Mouse (Mus musculus) spleen, embryonic (tissue): ENCODE measurements at regions not wholly inside any gene's neighbourhood (a gene's known extent, or its start where the extent isn't known, plus 50 kb on each side); places are given as distances from the start of the nearest gene placed in this dataset.

ENCODE experiments used
- CTCF ChIA-PET: fragments of 350-600 bp; sonication (Branson Sonifier 250); formaldehyde crosslinking; loops from one replicate; lab custom pipeline; 2022; lab: Charles Lee

DNA sequence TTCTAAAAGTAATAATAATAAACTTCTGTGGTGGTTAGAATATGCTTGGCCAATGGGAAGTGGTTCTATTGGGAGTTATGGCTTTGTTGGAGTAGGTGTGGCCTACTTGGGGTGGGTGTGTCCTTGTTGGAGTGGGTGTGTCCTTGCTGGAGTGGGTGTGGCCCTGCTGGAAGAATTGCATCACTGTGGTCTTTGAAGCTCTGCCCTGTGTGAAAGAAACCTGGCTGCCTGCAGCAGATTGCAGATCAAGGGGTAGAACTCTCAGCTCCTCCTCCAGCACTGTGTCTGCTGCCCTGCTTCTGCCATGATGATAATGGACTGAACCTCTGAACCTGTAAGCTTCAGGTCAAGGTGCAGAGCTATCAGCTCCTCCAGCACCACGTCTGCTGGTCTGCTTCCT is 118.1 kb downstream of the Ets2 start:
- CTCF ChIA-PET, result interaction anchor here (1.0 kb wide), 1 partner anchor 92 kb away, joined by 21 read pairs; no protein-coding TSS in a partner anchor

DNA sequence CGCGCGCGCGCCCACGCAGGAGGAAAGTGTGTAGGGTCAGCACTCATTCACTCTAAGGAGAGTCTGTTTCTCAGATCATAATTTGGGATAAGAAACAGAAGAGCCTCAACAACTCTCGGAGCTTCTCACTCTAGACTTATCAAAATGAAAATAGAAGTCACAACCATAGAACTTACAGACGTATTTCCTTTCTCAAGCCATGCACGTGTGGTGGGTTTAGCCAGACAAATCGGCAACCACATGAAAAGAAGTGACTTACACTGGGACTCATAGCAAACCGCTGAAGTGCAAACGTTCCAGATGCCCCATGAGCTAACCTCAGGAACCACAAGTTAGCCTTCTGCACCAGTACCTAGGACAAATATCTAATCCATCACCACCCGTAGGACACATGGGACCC is 114.1 kb downstream of the Ets2 start:
- CTCF ChIA-PET, result interaction anchor here (1.1 kb wide), 1 partner anchor 87 kb away, joined by 13 read pairs; no protein-coding TSS in a partner anchor

DNA sequence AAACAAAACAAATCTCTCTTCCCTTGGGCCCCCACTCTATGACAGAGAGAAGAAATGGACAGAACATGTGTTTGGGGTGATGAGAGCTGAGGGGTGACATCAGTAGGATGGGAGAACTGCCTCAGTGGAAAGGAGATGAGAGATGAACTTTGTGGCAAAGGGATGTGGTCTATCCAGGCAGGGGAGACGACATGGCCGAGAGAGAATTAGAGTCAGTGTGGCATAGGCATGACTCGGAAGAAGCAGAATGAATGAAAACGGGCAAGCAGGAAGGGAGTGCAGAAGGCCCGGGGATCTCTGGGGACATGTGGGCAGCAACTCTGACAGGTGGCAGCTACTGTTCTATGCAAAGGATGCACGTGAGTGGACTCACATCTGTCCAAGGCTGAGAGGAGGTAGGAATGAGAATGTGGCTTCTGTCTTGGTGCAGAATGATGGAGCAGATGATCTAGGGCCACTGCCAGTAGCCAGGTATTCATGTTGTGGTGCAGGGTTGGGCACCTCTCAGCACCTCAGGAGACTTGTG is 113.4 kb downstream of the Ets2 start:
- CTCF ChIA-PET, result no interaction called here

DNA sequence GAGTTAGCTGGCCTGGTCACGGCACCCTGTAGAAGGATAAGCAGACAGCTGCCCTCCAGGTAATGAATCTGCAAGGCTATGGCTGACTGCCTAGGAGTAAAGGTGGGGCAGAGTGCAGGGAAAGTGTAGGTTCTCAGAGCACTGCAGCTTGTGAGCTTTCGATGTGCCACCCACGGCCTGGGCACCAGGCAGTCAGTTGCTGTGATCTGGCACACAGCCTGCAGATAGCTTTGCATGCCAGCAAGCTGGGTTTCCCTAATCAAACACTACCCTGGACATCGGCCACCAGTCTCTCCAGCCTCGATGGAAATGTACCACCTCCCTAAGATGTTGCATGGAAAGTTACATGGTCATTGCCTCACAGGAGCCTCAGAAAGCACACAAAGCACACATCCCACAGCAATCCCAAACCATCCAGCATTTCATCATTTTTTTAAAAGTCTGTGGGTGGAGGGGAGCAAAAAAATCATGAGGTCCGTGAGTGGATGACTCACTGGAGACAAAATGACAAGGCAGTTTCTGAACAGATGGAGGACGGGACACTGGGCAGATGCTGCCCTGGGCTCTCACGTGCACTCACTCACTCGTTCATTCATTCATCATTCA is 112.7 kb downstream of the Ets2 start:
- CTCF ChIA-PET, result no interaction called here

DNA sequence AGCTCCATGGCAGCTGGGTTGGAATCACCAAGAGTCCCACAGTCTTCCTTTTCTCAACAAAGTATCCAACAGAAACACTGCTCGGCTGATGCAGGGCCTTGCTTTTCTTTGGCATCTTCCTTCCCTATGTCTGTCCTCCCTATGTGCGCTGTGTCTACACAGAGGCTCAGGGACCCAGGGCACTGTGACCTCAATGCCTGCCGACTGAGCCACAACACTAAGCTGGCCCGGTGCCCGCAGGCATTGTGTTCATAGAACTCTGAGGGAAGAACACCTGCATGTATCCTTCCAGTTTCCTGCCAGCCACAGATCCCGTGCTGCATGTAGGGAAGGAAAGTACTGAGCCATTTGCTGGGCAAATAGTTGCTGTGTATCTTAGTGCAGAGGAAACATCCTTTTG is 109.2 kb downstream of the Ets2 start:
- CTCF ChIA-PET, result no interaction called here

DNA sequence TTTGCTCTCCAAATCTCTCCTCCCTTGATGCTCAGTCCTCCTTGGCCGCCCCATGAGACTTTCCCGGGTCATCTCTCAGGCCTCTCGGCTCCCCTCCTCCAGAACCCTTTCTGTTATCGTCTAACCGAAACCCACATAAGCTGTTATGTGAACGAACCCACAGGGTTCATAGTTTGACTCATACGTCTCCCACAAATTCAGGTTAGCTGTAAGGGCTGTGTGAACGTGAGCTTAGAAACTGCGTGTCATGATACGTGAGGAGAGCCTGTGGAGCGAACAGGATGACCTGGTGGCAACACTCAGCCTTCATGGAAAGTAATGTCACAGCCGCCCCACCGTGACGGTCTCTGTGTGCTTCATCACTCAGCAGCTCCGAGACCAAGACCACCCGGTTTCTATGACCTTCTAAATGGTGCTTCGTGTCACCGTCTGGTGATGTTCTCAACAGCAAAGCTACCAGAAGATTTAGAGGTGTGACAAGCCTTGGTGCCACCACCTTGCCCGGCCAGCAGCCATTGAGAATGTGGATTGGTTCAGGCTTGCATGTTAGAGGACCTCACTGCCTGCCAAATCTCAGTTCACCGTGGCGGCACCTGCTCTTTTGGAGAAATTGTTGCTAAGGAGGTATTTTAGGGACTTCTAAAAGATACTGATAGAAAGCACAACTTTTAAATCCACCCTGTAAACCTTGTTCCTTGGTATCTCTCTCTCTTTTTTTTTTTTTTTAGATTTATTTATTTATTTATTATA is 107.4 kb downstream of the Ets2 start:
- CTCF ChIA-PET, result no interaction called here

DNA sequence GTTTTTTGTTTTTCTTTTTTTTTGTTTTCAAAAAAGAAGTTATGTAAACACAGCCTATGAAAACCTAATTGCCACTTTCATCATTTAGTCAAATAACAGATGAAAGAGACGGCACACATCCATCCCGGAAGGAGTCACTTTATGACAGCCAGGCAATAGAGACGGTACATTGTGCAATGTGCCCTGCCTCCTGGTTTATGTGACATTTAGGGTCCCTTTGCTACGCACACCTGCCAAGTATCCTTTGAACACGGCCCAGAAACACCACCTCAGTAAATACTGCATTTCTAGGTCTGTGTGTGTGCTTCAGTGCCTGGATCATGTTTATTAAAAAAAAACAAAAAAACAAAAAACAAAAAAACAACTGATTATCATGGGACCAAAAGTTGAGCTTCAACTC is 104.6 kb downstream of the Ets2 start:
- CTCF ChIA-PET, result no interaction called here

DNA sequence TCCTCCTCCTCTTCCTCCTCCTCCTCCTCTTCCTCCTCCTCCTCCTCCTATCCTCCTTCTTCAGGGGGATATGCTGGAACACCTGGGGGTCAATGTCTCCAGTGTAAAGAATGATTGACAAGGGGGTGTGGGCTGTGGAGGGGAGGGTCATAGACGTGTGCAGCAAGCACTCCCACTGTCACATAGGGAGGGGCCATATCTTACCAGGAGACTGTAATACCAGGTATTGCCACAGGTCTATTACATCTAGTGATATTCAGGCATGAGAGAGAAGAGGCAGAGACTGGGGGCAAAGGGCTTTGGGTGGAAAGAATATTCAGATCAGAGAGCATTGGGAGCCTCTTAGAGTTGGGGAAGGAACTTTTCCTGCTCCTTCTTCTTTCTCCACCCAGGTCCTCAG is 102.3 kb downstream of the Ets2 start:
- CTCF ChIA-PET, result no interaction called here

DNA sequence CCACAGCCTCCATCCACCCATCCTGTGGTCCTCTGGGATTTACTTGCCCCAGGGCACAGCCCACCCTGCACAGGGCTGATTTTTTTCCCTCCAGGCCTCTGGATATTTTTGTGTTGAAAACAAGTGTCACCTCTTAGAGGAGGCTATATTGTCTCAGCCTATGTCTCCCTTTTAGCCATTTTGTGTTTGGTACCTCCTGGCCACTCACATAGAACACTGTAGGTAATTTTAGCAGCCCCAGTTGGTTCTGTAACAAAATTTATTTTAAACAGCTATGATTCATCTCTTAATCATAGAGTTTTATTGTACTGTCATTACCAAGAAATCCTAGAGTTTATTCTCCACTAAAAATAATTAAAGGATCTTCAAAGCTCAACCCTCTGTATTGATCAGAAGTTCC is 100.8 kb downstream of the Ets2 start:
- CTCF ChIA-PET, result no interaction called here

DNA sequence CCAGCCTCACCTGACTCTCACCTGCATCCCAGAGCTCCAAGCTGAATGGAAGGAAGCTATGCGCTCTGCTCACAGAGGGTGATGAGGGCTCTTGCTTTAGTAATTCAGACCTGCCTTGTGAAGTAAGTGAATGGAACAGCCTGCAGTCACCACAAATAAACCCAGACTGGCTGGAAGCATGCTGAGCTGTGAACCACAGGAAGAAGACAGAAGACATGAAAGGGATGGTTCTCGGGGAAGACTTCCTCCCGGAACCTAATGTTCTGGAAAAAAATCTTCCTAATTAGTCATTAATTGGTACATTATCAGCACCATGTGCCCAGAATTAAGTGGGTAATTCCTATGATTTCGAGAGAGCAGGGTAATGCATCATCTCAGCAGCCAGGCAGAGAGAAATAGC is 100.3 kb downstream of the Ets2 start:
- CTCF ChIA-PET, result no interaction called here

DNA sequence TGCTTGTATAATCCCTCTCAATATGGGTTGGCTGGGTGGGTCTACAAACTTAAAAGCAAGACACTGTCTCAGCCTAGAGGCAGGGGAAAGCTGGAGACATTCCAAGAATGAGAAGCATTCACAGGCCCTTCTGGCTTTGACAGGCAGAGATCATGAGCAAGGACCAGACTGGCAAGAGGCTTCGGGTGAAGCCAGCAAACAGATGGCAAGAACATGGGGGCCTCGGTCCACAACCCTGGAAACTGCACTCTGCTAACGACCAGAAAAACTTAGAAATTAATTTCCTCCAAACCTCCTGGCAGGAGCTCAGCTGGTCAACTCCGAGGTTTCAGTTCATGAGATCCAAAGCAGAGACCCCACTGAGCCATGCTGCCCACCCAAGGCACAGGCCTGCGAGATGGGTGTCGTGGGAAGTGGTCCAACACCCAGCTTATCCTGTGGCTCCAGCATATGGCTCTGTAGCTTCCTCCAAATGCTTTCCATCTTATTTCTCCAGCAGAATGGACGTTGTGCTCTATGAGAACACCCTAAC is 99.1 kb downstream of the Ets2 start:
- CTCF ChIA-PET, result no interaction called here

DNA sequence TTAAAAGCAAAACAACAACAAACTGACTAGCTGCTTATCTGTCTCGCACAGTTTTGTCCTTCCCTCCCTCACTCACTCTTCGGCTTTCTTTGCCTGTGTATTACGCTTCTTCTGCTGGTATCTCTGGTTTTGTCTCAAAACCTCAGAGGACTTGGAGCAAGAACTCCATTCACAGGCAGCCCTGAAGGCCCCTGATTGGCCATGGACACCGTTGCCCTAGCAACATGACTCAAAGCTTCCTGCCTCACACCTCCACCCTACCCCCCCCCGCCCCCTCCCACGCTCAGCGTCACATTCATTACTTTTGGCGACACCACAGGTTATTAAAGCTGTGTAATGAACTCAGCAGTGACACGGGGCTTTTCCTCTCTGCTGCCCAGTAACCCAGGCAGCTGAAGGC is 96.7 kb downstream of the Ets2 start:
- CTCF ChIA-PET, result interaction anchor here (0.5 kb wide), 1 partner anchor 78 kb away, joined by 3 read pairs; no protein-coding TSS in a partner anchor

DNA sequence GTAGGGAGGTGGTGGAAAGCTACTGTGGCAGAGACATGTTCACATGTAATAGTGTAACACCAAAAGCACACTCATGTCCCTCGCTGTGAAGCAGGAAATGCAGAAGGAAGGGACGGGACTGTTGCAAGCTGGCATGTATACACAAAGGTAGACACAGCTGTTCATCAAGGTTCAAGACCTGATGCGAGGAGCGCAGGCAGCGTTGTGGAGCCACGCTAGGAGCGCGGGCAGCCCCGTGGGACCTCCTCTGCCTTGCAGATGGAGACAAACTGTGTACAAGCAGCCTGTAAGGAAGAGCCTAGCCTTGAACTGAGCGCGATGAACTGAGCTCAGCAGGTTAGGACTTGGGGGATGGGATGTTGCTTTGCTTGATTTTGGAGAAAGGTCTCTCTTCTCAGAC is 96.2 kb downstream of the Ets2 start:
- CTCF ChIA-PET, result no interaction called here

DNA sequence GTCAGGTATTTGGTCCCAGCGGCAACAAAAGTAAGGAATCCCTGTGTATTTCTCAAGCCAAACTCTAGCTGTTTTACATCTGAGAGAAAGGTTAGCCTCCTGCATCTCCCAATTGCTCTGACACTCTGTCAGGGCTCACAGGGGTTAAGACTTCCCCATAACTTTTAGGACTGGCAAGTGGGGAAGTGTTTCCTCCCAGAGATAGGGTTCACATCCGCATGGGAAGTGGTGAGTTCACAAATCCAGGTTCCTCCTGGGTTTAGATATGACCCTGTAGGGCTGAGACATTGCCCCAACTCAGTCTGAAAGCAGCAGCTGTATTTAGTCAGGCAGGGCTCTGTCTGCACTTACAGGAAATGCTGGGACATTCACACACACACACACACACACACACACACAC is 95.3 kb downstream of the Ets2 start:
- CTCF ChIA-PET, result interaction anchor here (0.6 kb wide), 1 partner anchor 126 kb away, joined by 4 read pairs; no protein-coding TSS in a partner anchor

DNA sequence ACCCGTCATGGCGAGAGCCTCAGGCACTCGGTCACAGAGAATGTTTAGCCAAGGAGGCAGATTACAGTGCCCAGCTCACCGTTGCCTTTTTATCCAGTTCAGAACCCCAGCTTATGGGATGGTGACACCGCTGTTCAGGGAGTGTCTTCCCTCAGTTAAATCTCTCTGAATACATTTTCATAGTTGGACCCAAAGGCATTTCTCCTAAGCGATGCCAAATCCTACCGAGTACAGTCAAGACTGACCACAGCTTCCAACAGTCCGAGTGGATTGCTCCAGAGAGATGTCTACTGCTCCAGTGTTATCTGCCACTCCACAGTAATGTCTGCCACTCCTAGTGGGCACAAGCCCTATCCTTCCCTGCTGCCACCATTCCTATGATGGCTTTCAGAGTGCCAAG is 93.0 kb downstream of the Ets2 start:
- CTCF ChIA-PET, result no interaction called here

DNA sequence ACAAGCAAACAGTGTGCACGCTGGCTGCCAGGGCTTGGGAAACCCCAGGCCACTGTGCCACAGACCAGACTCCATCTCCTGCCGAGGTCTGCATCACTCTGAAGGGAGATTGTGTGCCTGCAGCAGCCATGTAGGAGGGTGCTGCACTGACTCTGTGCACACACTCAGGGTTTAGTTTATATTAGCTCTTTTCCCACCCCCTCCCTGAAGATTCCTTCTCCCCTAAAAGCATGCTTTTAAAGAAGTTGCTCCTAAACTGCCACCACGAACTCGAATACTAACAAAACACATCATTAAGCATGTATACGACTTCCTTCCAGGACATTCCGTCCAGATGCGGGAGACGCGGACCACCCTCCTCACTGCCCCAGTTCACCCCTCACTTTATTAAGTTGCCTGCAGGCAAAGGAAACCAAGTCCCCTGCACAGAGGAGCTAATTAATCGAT is 92.4 kb downstream of the Ets2 start:
- CTCF ChIA-PET, result no interaction called here

DNA sequence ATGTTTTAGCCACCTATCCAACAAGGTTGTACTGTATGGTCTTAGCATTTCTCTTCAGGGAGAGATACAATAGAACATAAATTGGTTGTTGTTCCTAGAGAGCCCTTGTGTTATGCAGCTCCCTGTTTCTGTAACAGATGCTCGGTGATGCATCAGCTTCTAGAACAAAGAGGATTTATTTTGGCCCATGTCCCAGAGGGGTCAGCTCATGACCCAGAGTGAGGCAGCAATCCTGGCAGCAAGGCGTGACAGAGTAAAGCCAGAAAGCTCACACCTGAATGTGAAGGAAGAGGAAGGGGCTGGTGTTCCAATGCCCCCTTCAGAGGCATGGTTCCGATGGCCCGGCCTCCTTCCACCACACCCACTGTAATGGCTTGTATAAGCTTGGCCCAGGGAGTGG is 88.8 kb downstream of the Ets2 start:
- CTCF ChIA-PET, result no interaction called here

DNA sequence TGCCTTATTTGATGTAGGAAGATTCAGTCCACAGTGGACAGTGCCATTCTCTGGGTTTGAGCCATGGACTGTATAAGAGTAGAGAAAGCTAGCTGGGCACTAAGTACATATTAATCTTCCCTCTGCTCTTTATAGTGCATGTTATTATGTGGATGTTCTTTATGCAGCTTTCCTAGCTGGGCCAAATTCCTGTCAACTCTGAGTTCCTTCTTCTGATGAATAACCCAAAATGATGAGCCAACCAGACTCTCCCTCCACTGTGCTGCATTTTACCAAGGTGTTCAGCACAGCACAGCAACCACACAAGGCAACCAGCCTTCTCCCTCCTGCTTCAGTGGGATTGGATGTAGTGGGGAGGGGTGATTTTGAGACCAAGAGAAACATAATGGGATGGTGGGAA is 87.7 kb downstream of the Ets2 start:
- CTCF ChIA-PET, result no interaction called here

DNA sequence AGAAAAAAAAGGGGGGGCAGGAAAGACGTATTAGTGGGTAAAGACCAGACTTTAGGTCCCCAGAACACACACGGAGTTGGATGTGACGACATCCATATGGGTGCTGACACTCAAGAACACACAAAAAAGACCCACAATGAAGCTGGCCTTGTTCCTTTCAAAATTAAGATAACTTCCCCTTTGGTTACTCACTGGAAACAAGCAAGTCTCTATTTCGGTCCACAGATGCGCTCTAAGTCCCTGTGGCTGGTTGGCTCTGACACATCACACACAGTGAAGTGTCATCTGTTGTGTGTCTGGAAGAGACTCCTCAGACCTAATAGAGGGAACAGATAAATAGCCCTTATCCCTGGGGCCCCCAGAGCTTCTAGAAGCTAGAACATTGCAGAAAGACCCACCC is 79.8 kb downstream of the Ets2 start:
- CTCF ChIA-PET, result no interaction called here

DNA sequence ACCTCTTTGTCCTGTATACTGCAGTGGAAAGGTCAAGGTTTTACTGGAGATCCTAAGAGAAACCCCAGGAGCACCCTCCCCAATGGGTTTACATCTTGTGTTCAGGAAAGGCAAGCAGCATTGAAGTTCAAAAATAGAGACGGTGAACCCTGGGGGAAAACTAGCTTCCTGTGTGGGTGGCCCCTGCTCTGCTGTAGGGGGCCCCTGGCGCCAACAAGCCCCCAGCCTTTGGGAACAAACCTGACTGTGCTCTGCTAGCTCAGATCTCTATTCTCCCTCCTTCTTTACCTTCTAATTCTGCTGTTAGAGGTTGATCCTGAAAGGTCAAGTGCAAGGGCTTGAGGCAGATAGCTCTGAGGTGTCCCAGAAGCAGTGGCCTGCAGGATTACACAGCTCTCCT is 78.6 kb downstream of the Ets2 start:
- CTCF ChIA-PET, result interaction anchor here (0.8 kb wide), 1 partner anchor 55 kb away, joined by 23 read pairs; no protein-coding TSS in a partner anchor

DNA sequence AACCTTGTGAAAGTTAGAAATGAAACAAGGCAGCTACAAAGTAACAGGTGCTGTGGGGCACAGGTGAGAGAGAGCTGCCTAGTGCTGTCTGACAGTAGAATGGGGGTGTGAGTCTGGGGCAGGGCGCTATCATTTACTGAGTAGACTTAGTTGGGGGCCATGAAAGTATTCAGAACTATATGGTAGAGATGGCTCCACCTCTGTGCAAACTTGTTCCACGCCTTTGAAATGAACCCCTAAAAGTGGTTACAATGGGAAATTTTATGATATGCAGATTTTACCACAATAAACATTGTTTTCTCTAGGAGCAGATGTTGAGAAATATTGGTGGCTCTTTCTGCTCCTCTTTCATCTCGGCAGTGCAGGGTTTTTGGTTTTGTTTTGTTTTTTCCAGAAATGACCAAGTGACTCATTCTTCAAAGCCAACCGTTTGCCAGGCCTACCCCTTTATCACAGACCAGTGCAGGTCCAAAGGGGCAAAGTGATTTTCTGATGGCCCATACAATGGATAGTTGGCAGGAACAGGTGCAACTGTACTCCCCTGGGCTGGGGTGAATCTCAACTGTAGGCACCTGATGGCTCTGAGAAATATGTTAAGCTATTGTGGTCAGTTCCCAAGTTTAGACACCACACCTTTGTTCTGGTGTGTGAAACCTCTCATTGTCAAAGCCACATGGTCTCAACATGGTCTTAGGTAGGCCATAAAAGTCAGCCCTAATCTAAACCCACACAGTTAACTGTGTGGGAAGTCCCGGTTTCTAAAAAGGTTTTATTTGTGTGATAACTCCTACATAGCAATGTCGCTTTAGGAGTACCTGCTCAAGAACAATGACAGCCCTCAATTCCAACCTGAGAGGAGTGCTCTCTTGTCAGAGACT is 77.2 kb downstream of the Ets2 start:
- CTCF ChIA-PET, result no interaction called here

DNA sequence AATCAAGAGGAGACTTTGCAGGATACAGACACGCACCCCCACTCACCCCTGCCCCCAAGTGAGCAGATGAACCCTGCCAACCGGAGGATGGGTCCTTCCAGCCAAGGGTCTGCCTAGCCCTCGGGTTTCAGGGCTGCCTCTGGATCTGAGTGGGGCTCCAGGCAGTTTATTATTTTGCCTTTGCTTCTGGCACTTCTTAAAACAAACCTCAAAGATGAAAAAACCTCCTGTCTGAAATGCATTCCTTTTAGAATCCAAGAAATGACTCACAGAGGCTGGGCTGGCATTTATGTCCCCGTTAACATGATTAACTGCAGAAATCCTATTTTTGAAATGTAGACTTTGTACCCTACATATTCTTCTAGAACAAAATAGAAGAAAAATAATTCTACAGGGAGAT is 76.3 kb downstream of the Ets2 start:
- CTCF ChIA-PET, result no interaction called here
